ENCODE assay signal across 11 mouse cellular contexts in the genomic region with DNA sequence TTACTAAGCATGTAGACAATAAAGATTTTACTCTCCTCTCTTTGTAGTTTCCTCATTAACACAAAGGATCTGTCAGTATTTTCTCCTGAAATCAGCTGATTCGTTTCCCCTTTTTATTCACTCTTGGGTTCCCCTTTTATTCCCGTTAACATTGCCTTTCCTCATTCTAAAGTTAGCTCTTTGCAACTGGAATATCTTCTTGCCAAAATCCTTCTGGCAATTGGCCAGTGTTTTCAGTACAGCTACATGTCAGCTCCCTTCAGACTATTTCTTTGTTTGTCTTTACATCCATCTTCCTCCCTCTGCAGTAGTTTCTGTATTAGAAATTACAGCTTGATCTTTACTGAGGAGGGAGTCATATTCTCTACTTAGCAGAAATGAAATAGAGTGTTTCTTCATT. TPM values are rescaled to one million over a fixed set of nuclear protein-coding genes. Genes with fewer than 3 reads are reported as not detected.
DNase-seq lines count a peak whose midpoint lies in the region; ATAC-seq and TF ChIP-seq lines count a peak whose summit lies in the region.
"Had no signal": no experiment of that assay in that cellular context is flagged by ENCODE, and none has a peak within 500 bp of the region (broad histone marks: within the 10 kb centered on the region; RNA-seq: fewer than 3 reads in every experiment).

No protein-coding gene starts in this region.

- no peaks in the 10 kb centered on the region for H3K4me1 ChIP-seq in heart, postnatal 0 days (ENCODE audit: control insufficient read depth, insufficient read depth)
- no peaks in the 10 kb centered on the region for H3K4me1 ChIP-seq in heart, embryonic 11.5 days (ENCODE audit: control insufficient read depth, insufficient read depth, low read length)
- no peaks in the 10 kb centered on the region for H3K4me1 ChIP-seq in liver, adult 2 months (ENCODE audit: control insufficient read depth, insufficient read depth, low read length)
- no peaks in the 10 kb centered on the region for H3K4me1 ChIP-seq in liver, postnatal 0 days (ENCODE audit: insufficient read depth)
- H3K4me1 ChIP-seq in bone marrow macrophage, adult 2 months (ENCODE audit: control insufficient read depth, insufficient read depth, low read length) = peaks cover 4% of the 10 kb centered on the region
- H3K4me1 ChIP-seq in kidney, embryonic 15.5 days = no peaks in the 10 kb centered on the region
- H3K4me1 ChIP-seq: embryonic facial prominence, embryonic 12.5 days; intestine, embryonic 15.5 days; midbrain, embryonic 10.5 days had no signal

- H3K27me3 ChIP-seq in heart, postnatal 0 days (ENCODE audit: control insufficient read depth, insufficient read depth, low read length) = no peaks in the 10 kb centered on the region
- no peaks in the 10 kb centered on the region for H3K27me3 ChIP-seq in heart, embryonic 11.5 days (ENCODE audit: control insufficient read depth, insufficient read depth, low read length)
- H3K27me3 ChIP-seq in liver, adult 2 months (ENCODE audit: control insufficient read depth, insufficient read depth, low read length) = no peaks in the 10 kb centered on the region
- no peaks in the 10 kb centered on the region for H3K27me3 ChIP-seq in liver, postnatal 0 days (ENCODE audit: insufficient read depth, low read length)
- no peaks in the 10 kb centered on the region for H3K27me3 ChIP-seq in kidney, embryonic 15.5 days
- H3K27me3 ChIP-seq: embryonic facial prominence, embryonic 12.5 days; intestine, embryonic 15.5 days had no signal

- DNase-seq in heart, postnatal 0 days (ENCODE audit: low spot score) = peak; percentile 34
- peak; percentile 40 for DNase-seq in liver, adult 2 months (ENCODE audit: extremely low read depth, low read depth, low spot score)
- no peak for DNase-seq in liver, postnatal 0 days
- DNase-seq in layer of hippocampus, adult 9-11 months = peak; percentile 27
- DNase-seq: gastrocnemius, postnatal 14 days had no signal

- H3K27ac ChIP-seq in heart, postnatal 0 days (ENCODE audit: low read depth) = no peak overlapping the region
- no peak overlapping the region for H3K27ac ChIP-seq in heart, embryonic 11.5 days (ENCODE audit: low read depth, low read length)
- no peak overlapping the region for H3K27ac ChIP-seq in liver, adult 2 months (replicated peaks; ENCODE audit: insufficient read depth, low read depth, low read length)
- H3K27ac ChIP-seq in liver, postnatal 0 days (ENCODE audit: low read depth) = no peak overlapping the region
- peak overlapping the region; percentile 50 for H3K27ac ChIP-seq in bone marrow macrophage, adult 2 months (ENCODE audit: insufficient read depth, low read depth, low read length)
- no peak overlapping the region for H3K27ac ChIP-seq in kidney, embryonic 15.5 days
- H3K27ac ChIP-seq: embryonic facial prominence, embryonic 12.5 days; intestine, embryonic 15.5 days; midbrain, embryonic 10.5 days had no signal

- TF ChIP-seq CTCF in heart, postnatal 0 days (IDR thresholded peaks at IDR 0.05; ENCODE audit: low read depth) = no peak
- no peak for TF ChIP-seq CTCF in liver, adult 2 months (IDR thresholded peaks at IDR 0.05; ENCODE audit: low read depth, low read length)
- TF ChIP-seq CTCF in liver, postnatal 0 days (IDR thresholded peaks at IDR 0.05; ENCODE audit: low read depth) = no peak
- no peak for TF ChIP-seq CTCF in bone marrow macrophage, adult 2 months (IDR thresholded peaks at IDR 0.05; ENCODE audit: low read depth, low read length)

- no peak for ATAC-seq in heart, postnatal 0 days (ENCODE audit: insufficient read depth, low read depth)
- no peak for ATAC-seq in heart, embryonic 11.5 days (replicated peaks; ENCODE audit: insufficient number of reproducible peaks, low FRiP score, low TSS enrichment)
- ATAC-seq in liver, postnatal 0 days = no peak
- ATAC-seq in kidney, embryonic 15.5 days (replicated peaks; ENCODE audit: low FRiP score) = no peak
- ATAC-seq: intestine, embryonic 15.5 days had no signal

- no peaks in the 10 kb centered on the region for H3K36me3 ChIP-seq in heart, postnatal 0 days (replicated peaks; ENCODE audit: control insufficient read depth, insufficient read depth, low read length)
- no peaks in the 10 kb centered on the region for H3K36me3 ChIP-seq in heart, embryonic 11.5 days (ENCODE audit: control insufficient read depth, insufficient read depth, low read length)
- H3K36me3 ChIP-seq in liver, adult 2 months (ENCODE audit: control insufficient read depth, insufficient read depth, low read length) = no peaks in the 10 kb centered on the region
- no peaks in the 10 kb centered on the region for H3K36me3 ChIP-seq in liver, postnatal 0 days (replicated peaks; ENCODE audit: insufficient read depth, low read length)
- H3K36me3 ChIP-seq in kidney, embryonic 15.5 days = no peaks in the 10 kb centered on the region
- H3K36me3 ChIP-seq: embryonic facial prominence, embryonic 12.5 days; intestine, embryonic 15.5 days; midbrain, embryonic 10.5 days had no signal

- no peak overlapping the region for H3K9ac ChIP-seq in heart, postnatal 0 days (replicated peaks; ENCODE audit: low read depth, low read length)
- no peak overlapping the region for H3K9ac ChIP-seq in heart, embryonic 11.5 days (ENCODE audit: low read depth, low read length)
- no peak overlapping the region for H3K9ac ChIP-seq in liver, adult 2 months (ENCODE audit: low read depth, low read length)
- no peak overlapping the region for H3K9ac ChIP-seq in liver, postnatal 0 days (replicated peaks)
- H3K9ac ChIP-seq in kidney, embryonic 15.5 days = no peak overlapping the region
- H3K9ac ChIP-seq: embryonic facial prominence, embryonic 12.5 days; intestine, embryonic 15.5 days had no signal

- no peak overlapping the region for H3K4me2 ChIP-seq in heart, postnatal 0 days (ENCODE audit: low read depth, low read length)
- no peak overlapping the region for H3K4me2 ChIP-seq in heart, embryonic 11.5 days
- no peak overlapping the region for H3K4me2 ChIP-seq in liver, postnatal 0 days (ENCODE audit: low read depth, low read length)
- H3K4me2 ChIP-seq in kidney, embryonic 15.5 days = no peak overlapping the region
- H3K4me2 ChIP-seq: embryonic facial prominence, embryonic 12.5 days; intestine, embryonic 15.5 days had no signal

- no peaks in the 10 kb centered on the region for H3K9me3 ChIP-seq in heart, postnatal 0 days (replicated peaks; ENCODE audit: control insufficient read depth, low read length)
- H3K9me3 ChIP-seq in heart, embryonic 11.5 days (replicated peaks; ENCODE audit: control insufficient read depth, low read length) = no peaks in the 10 kb centered on the region
- no peaks in the 10 kb centered on the region for H3K9me3 ChIP-seq in liver, postnatal 0 days (ENCODE audit: low read length)
- no peaks in the 10 kb centered on the region for H3K9me3 ChIP-seq in kidney, embryonic 15.5 days (replicated peaks)
- H3K9me3 ChIP-seq: embryonic facial prominence, embryonic 12.5 days; intestine, embryonic 15.5 days; midbrain, embryonic 10.5 days had no signal

- no peak for TF ChIP-seq POLR2A in liver, adult 2 months (IDR thresholded peaks at IDR 0.05; ENCODE audit: extremely low read depth, insufficient read depth, low read length)
- TF ChIP-seq POLR2A in bone marrow macrophage, adult 2 months (IDR thresholded peaks at IDR 0.05; ENCODE audit: borderline replicate concordance, low read depth, low read length) = no peak

- no peak overlapping the region for H3K4me3 ChIP-seq in heart, postnatal 0 days (ENCODE audit: low read depth, low read length)
- no peak overlapping the region for H3K4me3 ChIP-seq in heart, embryonic 11.5 days (ENCODE audit: low read depth, low read length)
- H3K4me3 ChIP-seq in liver, adult 2 months (ENCODE audit: insufficient read depth, low read depth, low read length) = no peak overlapping the region
- H3K4me3 ChIP-seq in liver, postnatal 0 days (ENCODE audit: low read depth, low read length) = no peak overlapping the region
- no peak overlapping the region for H3K4me3 ChIP-seq in bone marrow macrophage, adult 2 months (ENCODE audit: insufficient read depth, low read length)
- H3K4me3 ChIP-seq in kidney, embryonic 15.5 days (replicated peaks) = no peak overlapping the region
- H3K4me3 ChIP-seq: embryonic facial prominence, embryonic 12.5 days; intestine, embryonic 15.5 days; midbrain, embryonic 10.5 days had no signal

- TF ChIP-seq EP300 in heart, postnatal 0 days (IDR thresholded peaks at IDR 0.05; ENCODE audit: low read depth) = no peak
- no peak for TF ChIP-seq EP300 in liver, postnatal 0 days (IDR thresholded peaks at IDR 0.05; ENCODE audit: low read depth)

- no peaks in the 10 kb centered on the region for H3K79me2 ChIP-seq in liver, adult 2 months (ENCODE audit: control insufficient read depth, insufficient read depth, low read length)

- WGBS in heart, postnatal 0 days = 17% methylated on average over 2 of the region's 2 CpGs
- 49% methylated on average over 2 of the region's 2 CpGs for WGBS in heart, embryonic 11.5 days (ENCODE audit: insufficient replicate concordance)
- 47% methylated on average over 2 of the region's 2 CpGs for WGBS in liver, adult 2 months
- 31% methylated on average over 2 of the region's 2 CpGs for WGBS in liver, postnatal 0 days (ENCODE audit: insufficient replicate concordance)
- WGBS in kidney, embryonic 15.5 days = 30% methylated on average over 2 of the region's 2 CpGs

RNA-seq across cellular contexts. Expression of gene Nova1, which starts 51.4 kb away (rescaled TPM):
- total RNA-seq in heart, postnatal 0 days (2014; rRNA removed; ENCODE audit: low replicate concordance) = 0.08 and 0.15 TPM in 2 replicates
- 0.38 and 0.63 TPM in 2 replicates for polyA plus RNA-seq in heart, postnatal 0 days (2015; fragmentation: Nextera tagmentation; extraction: Ambion mirVana)
- polyA plus RNA-seq in heart, embryonic 11.5 days (2014; fragmentation: Nextera tagmentation; extraction: Ambion mirVana) = 2.2 and 2.7 TPM in 2 replicates
- not detected in 2 replicates for total RNA-seq in liver, adult 2 months (2014; rRNA removed)
- not detected in 2 replicates for polyA plus RNA-seq in liver, adult 2 months (2012; rRNA removed)
- polyA plus RNA-seq in liver, postnatal 0 days (2015; fragmentation: Nextera tagmentation; extraction: Ambion mirVana) = 0.02 TPM in 1 of 2 replicates, not detected in the other
- polyA plus RNA-seq in bone marrow macrophage, adult 2 months (2012; ENCODE audit: insufficient read depth, insufficient read length, missing spikeins) = 0.21 and 0.23 TPM in 2 replicates
- polyA plus RNA-seq in kidney, embryonic 15.5 days (2015; fragmentation: Nextera tagmentation; extraction: Ambion mirVana) = 1.2 and 1.3 TPM in 2 replicates
